Mouse (Mus musculus): ENCODE measurements at regions not wholly inside any gene's neighbourhood (a gene's known extent, or its start where the extent isn't known, plus 50 kb on each side); places are given as distances from the start of the nearest gene placed in this dataset.

- no peak overlapping the region for H3K4me2 ChIP-seq (ENCODE audit: low read depth, low read length)
- H3K27me3 ChIP-seq (ENCODE audit: insufficient read depth, low read length): no peaks in the 10 kb centered on the region
- no peaks in the 10 kb centered on the region for H3K36me3 ChIP-seq (ENCODE audit: insufficient read depth, low read length)
- H3K9ac ChIP-seq (replicated peaks; ENCODE audit: low read length): no peak overlapping the region
- no peak for TF ChIP-seq CTCF (IDR thresholded peaks at IDR 0.05; ENCODE audit: low read depth)
- no peak for ATAC-seq
- 86% methylated on average over 2 of the region's 2 CpGs for WGBS
- no peak overlapping the region for H3K4me3 ChIP-seq (ENCODE audit: low read length)
- H3K9me3 ChIP-seq (ENCODE audit: low read length): no peaks in the 10 kb centered on the region
- no peak for DNase-seq (ENCODE audit: low spot score)
- no peak overlapping the region for H3K27ac ChIP-seq
- H3K4me1 ChIP-seq (ENCODE audit: insufficient read depth, low read length): no peaks in the 10 kb centered on the region
Measured at GRCm38 (mm10) chr6:67163947-67164346, 74.0 kb upstream of the Serbp1 start.

DNA sequence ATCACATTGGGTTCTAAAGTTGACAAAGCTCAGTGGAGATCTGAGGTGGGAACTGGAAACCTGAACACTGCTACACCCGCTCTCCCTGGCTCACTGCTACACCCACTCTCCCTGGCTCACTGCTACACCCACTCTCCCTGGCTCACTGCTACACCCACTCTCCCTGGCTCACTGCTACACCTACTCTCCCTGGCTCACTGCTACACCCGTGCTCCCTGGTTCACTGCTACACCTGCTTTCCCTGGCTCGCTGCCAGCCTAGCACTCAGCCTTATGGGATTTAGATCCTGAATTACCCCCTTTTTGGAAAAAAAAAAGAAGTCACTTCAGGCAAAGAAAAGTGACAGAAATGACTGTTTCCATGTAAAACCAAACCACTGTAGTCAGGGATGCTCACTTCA lies 75.2 kb upstream of the Serbp1 start:
- H3K4me1 ChIP-seq (ENCODE audit: insufficient read depth, low read length): no peaks in the 10 kb centered on the region
- H3K27ac ChIP-seq: no peak overlapping the region
- H3K27me3 ChIP-seq (ENCODE audit: insufficient read depth, low read length): no peaks in the 10 kb centered on the region
- WGBS: 60% methylated on average over 3 of the region's 3 CpGs
- no peak for ATAC-seq
- H3K9ac ChIP-seq (replicated peaks; ENCODE audit: low read length): no peak overlapping the region
- no peak for DNase-seq (ENCODE audit: low spot score)
- no peak overlapping the region for H3K4me2 ChIP-seq (ENCODE audit: low read depth, low read length)
- H3K4me3 ChIP-seq (ENCODE audit: low read length): no peak overlapping the region
- no peaks in the 10 kb centered on the region for H3K36me3 ChIP-seq (ENCODE audit: insufficient read depth, low read length)
- H3K9me3 ChIP-seq (ENCODE audit: low read length): no peaks in the 10 kb centered on the region
- no peak for TF ChIP-seq CTCF (IDR thresholded peaks at IDR 0.05; ENCODE audit: low read depth)

DNA sequence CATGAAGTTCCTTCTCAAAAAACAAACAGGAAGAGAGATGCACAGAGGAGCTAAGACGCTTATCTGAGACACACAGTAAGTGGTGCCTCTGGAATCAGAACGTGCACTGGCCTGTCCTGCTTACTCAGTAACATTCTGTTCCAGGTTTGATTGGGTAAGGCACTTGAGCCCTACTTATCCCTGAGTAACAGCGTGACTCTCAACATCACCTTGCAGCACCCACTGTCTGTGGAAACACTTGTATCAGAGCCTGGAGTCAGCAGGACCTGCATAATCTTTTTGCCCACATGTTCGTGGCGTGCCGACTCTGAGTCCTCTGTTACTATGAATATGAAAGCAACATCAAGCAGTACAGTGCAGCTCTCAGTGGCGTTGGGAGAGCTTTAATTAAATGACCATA lies 76.4 kb upstream of the Serbp1 start:
- no peak for TF ChIP-seq CTCF (IDR thresholded peaks at IDR 0.05; ENCODE audit: low read depth)
- ATAC-seq (no peak), DNase-seq (ENCODE audit: low spot score) (no peak)
- Histone ChIP-seq H3K27me3 (ENCODE audit: insufficient read depth, low read length) (no peaks in the 10 kb centered on the region), H3K4me2 (ENCODE audit: low read depth, low read length) (no peak overlapping the region), H3K36me3 (ENCODE audit: insufficient read depth, low read length) (no peaks in the 10 kb centered on the region), H3K4me1 (ENCODE audit: insufficient read depth, low read length) (no peaks in the 10 kb centered on the region), H3K9me3 (ENCODE audit: low read length) (no peaks in the 10 kb centered on the region), H3K4me3 (ENCODE audit: low read length) (no peak overlapping the region), H3K27ac (no peak overlapping the region), H3K9ac (replicated peaks; ENCODE audit: low read length) (no peak overlapping the region)
- WGBS: 73% methylated on average over 7 of the region's 7 CpGs

- ATAC-seq: no peak
- H3K36me3 ChIP-seq (ENCODE audit: insufficient read depth, low read length): no peaks in the 10 kb centered on the region
- 81% methylated on average over 3 of the region's 3 CpGs for WGBS
Measured at GRCm38 (mm10) chr6:67160564-67160963, 77.4 kb upstream of the Serbp1 start.

GRCm38 (mm10) chr6:67159726-67160523 lies 78.1 kb upstream of the Serbp1 start:
- TF ChIP-seq CTCF (IDR thresholded peaks at IDR 0.05; ENCODE audit: low read depth): no peak
- no peak for ATAC-seq
- no peaks in the 10 kb centered on the region for H3K9me3 ChIP-seq (ENCODE audit: low read length)
- no peak for DNase-seq (ENCODE audit: low spot score)
- H3K27me3 ChIP-seq (ENCODE audit: insufficient read depth, low read length): no peaks in the 10 kb centered on the region
- H3K36me3 ChIP-seq (ENCODE audit: insufficient read depth, low read length): no peaks in the 10 kb centered on the region
- 73% methylated on average over 5 of the region's 5 CpGs for WGBS
- H3K4me1 ChIP-seq (ENCODE audit: insufficient read depth, low read length): no peaks in the 10 kb centered on the region
- H3K27ac ChIP-seq: no peak overlapping the region
- H3K9ac ChIP-seq (replicated peaks; ENCODE audit: low read length): no peak overlapping the region
- H3K4me3 ChIP-seq (ENCODE audit: low read length): no peak overlapping the region
- H3K4me2 ChIP-seq (ENCODE audit: low read depth, low read length): no peak overlapping the region

More at GRCm38 (mm10) chr6:67160564-67160963, 77.4 kb upstream of the Serbp1 start:
- no peak for TF ChIP-seq CTCF (IDR thresholded peaks at IDR 0.05; ENCODE audit: low read depth)
- Histone ChIP-seq H3K4me1 (ENCODE audit: insufficient read depth, low read length) (no peaks in the 10 kb centered on the region), H3K27ac (no peak overlapping the region), H3K4me2 (ENCODE audit: low read depth, low read length) (no peak overlapping the region), H3K4me3 (ENCODE audit: low read length) (no peak overlapping the region), H3K9me3 (ENCODE audit: low read length) (no peaks in the 10 kb centered on the region), H3K27me3 (ENCODE audit: insufficient read depth, low read length) (no peaks in the 10 kb centered on the region), H3K9ac (replicated peaks; ENCODE audit: low read length) (no peak overlapping the region)
- no peak for DNase-seq (ENCODE audit: low spot score)

GRCm38 (mm10) chr6:67159224-67159623 lies 78.8 kb upstream of the Serbp1 start:
- no peaks in the 10 kb centered on the region for H3K36me3 ChIP-seq (ENCODE audit: insufficient read depth, low read length)
- no peak for TF ChIP-seq CTCF (IDR thresholded peaks at IDR 0.05; ENCODE audit: low read depth)
- WGBS: 17% methylated on average over 2 of the region's 2 CpGs
- no peaks in the 10 kb centered on the region for H3K4me1 ChIP-seq (ENCODE audit: insufficient read depth, low read length)
- ATAC-seq: no peak
- no peak overlapping the region for H3K9ac ChIP-seq (replicated peaks; ENCODE audit: low read length)
- no peak overlapping the region for H3K4me3 ChIP-seq (ENCODE audit: low read length)
- H3K9me3 ChIP-seq (ENCODE audit: low read length): no peaks in the 10 kb centered on the region
- H3K27ac ChIP-seq: no peak overlapping the region
- peak overlapping the region; percentile 24; the same call in 1 of the 2 replicates for H3K4me2 ChIP-seq (ENCODE audit: low read depth, low read length)
- no peaks in the 10 kb centered on the region for H3K27me3 ChIP-seq (ENCODE audit: insufficient read depth, low read length)
- no peak for DNase-seq (ENCODE audit: low spot score)

- H3K27me3 ChIP-seq (ENCODE audit: insufficient read depth, low read length): no peaks in the 10 kb centered on the region
- no peak overlapping the region for H3K4me3 ChIP-seq (ENCODE audit: low read length)
- peak overlapping the region; percentile 24; the same call in 1 of the 2 replicates for H3K4me2 ChIP-seq (ENCODE audit: low read depth, low read length)
- no peak overlapping the region for H3K9ac ChIP-seq (replicated peaks; ENCODE audit: low read length)
- 3% methylated on average over 10 of the region's 10 CpGs for WGBS
- H3K4me1 ChIP-seq (ENCODE audit: insufficient read depth, low read length): no peaks in the 10 kb centered on the region
- DNase-seq (ENCODE audit: low spot score): peak; percentile 95
- H3K27ac ChIP-seq: no peak overlapping the region
- no peaks in the 10 kb centered on the region for H3K36me3 ChIP-seq (ENCODE audit: insufficient read depth, low read length)
- no peaks in the 10 kb centered on the region for H3K9me3 ChIP-seq (ENCODE audit: low read length)
- peak; percentile 91 for TF ChIP-seq CTCF (IDR thresholded peaks at IDR 0.05; ENCODE audit: low read depth)
- peak; percentile 92 for ATAC-seq
Measured at GRCm38 (mm10) chr6:67158765-67159164, 79.2 kb upstream of the Serbp1 start.

All from hindbrain, postnatal 0 days (tissue).